Mouse (Mus musculus): ENCODE data around the gene Dcaf8.
A peak's percentile ranks its signal among the peaks of the same experiment; 100 is the strongest.

- TF ChIP-seq CTCF (conservative IDR thresholded peaks at IDR 0.05; ENCODE audit: low read length), result peak; percentile 16; the same call in 1 of the 2 replicates
- no peak for TF ChIP-seq NANOG (IDR thresholded peaks at IDR 0.05; ENCODE audit: borderline replicate concordance, low read length)
Observed at GRCm38 (mm10) chr1:172186401-172187289, 38.8 kb downstream of the Dcaf8 start.

Measured in E14TG2a.4 (cell line).